Mouse (Mus musculus) right cerebral cortex, adult 2 months (tissue): ENCODE results near the gene Agr3.

Source experiments
- DNase-seq, 2 experiments: peaks; one replicate each; pipeline ENCODE4 v3.0.0; 2021 to 2022; ENCODE audit warnings: low spot score in 2 of 2

Agr3 gene

GRCm38 (mm10) chr12:35925402-35925801 is at the start of gene Agr3:
Agr3 (plus strand) TSS chr12:35925620.
- no peak for DNase-seq

DNA sequence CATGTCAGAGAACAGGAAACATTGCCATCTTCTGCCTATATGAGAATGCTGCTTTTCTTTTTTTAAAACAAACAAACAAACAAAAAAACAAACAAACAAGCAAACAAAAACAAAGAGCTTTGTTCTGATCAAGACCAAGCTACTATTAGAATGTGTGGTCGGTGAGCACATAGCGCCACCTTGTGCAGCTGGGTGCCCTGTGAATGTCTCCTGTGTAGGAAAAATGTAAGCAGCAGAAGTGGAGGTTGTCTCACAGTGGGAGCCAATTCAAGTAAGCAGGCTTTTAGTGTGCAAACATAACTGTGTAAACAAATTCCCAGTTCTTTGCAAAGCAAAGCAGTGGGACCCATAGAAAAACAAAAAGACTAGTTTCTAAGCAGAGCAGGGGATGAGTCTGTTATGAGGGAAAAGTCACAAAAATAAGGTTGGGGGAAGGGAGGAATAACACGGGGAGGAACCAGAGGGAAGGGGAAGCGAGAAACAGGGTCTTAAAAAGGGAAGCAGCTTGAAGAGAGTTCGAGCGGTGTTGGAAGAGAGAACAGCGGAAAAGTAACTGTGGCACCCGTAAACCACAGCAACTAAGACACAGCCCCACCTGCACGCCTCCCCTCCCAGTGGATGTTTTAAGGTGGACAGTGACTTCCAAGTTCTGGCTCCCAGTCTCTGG is 40.4 kb upstream of the Agr3 start:
- DNase-seq, result peak; percentile 38 to 67

DNA sequence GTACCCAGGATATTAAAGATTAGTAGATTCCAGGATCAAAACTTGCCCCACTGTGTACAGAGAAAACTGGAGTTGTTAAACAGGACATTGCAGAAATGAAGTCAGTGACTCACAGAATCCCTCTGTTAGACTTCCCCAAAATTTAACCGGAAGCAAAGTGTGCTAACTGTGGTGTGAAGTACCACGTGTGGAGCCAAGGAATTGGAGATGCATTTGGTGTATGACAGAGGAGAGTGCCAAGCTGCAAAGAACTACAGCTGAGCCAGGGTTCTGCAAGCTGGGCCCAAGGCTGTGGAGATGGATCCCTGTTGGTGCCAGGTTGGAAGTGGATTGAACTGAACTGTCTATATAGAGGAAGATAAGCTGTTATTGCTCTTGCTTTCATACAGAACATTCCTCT is 36.0 kb upstream of the Agr3 start:
- no peak for DNase-seq

DNA sequence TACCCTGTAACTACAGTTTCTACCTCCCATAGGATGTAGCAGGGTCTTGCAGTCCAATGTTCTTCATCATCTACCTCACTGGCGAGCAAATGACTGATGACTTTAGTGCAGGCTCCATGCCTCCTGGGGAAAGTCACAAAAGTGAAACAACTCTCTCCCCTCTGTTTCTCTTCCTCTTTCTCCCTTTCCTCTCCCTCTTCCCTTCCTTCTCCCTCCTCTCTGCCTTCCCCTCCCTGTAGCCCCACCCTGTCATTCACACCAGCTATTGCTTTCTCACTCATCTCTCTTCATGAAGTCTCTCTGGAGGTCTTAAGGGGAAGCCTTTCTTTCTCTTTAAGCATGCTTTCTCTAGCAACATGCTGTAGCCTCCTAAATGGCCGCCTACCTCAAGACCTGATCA is 34.7 kb upstream of the Agr3 start:
- no peak for DNase-seq

GRCm38 (mm10) chr12:35894304-35894900 is 31.0 kb upstream of the Agr3 start:
- DNase-seq, result no peak

GRCm38 (mm10) chr12:35895875-35896763 is 29.3 kb upstream of the Agr3 start:
- DNase-seq, result peak; percentile 78 to 81

DNA sequence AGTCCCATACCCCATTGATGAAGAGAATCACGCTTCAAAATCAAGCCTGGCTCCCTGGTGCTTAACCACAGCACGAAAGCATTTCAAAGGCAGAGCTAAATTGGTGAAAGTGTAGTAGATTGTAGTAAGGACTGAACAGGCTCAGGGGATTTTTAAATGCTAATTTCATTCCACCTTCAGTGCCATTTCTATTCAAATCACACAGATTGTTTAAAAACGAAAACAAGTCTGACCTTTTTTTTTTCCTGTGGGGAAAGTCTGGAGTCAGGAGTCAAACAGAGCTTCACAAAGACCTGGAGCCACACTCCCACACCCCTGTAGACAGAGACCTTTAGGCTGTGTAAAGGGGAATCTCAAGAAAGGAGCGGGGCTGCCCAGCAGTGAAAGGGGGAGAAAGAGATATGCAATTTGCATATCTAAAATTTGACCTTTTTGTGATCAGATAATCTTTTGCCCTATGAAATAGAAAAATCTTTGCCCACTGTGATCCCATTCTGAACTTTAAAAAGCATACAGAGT is 28.6 kb upstream of the Agr3 start:
- DNase-seq, result peak; percentile 12 to 21

DNA sequence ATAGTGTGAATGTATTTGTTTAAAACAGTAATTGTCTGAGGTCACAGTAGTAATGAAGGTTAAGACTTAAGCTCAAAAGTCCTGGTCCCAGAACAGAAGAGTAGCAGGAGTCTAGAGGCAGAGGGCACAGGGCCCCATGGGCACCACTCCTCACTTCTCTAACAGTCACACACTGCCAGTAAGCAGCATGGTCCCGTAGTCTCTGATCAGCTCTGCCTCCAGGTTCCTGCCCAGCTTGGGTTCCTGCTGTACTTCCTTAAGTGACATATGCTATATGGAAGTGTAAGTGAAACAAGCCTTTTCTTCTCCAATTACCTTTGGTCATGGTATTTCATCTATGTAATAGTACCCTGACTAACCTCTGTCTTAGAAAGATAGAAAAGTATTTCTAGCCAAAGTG is 14.8 kb upstream of the Agr3 start:
- no peak for DNase-seq

GRCm38 (mm10) chr12:35915813-35916212 is 9.6 kb upstream of the Agr3 start:
- DNase-seq, result no peak

DNA sequence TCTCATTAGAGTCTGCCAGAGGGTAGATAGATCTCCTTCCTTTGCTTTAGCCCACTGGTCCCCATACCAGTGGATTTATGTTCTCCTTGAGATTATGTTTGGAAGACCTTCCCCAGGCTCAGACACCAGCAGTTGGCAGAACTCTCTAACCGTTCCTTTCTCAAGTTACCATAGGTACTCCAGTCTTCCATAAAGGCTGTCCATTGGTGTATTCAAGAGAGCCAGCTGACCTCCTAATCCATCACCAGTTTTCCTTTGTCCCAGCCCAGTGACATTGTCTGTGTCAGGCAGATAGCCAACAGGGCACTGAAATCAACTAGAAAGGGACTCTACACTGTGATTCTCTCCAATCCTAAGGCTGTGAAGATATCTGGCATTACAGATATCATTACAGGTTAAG is 9.0 kb upstream of the Agr3 start:
- DNase-seq, result no peak

GRCm38 (mm10) chr12:35918031-35918430 is 7.4 kb upstream of the Agr3 start:
- no peak for DNase-seq

- no peak for DNase-seq
Observed at GRCm38 (mm10) chr12:35927804-35928203, 2.4 kb downstream of the Agr3 start.

GRCm38 (mm10) chr12:35932816-35933215 is 7.4 kb downstream of the Agr3 start:
- no peak for DNase-seq

DNA sequence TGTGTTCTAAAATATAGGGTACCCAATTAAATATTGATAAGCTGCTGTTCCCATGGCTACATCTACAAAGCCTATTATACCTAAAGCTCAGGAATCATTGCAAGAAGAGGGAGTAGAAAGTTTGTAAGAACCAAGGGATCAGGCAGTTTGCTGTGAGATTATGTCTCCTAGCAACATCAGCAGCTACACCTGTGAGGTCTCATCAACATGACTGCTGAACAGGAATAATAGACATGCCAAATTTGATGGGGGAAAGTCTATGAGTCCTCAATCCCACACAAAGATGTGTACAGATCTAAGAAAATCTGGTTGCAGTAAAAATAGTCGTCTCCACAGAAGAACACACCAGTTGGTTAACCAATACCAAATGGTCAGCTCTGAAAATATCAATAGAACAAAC is 26.3 kb downstream of the Agr3 start:
- DNase-seq, result no peak

- DNase-seq, result no peak
Observed at GRCm38 (mm10) chr12:35957235-35957634, 31.8 kb downstream of the Agr3 start.

DNA sequence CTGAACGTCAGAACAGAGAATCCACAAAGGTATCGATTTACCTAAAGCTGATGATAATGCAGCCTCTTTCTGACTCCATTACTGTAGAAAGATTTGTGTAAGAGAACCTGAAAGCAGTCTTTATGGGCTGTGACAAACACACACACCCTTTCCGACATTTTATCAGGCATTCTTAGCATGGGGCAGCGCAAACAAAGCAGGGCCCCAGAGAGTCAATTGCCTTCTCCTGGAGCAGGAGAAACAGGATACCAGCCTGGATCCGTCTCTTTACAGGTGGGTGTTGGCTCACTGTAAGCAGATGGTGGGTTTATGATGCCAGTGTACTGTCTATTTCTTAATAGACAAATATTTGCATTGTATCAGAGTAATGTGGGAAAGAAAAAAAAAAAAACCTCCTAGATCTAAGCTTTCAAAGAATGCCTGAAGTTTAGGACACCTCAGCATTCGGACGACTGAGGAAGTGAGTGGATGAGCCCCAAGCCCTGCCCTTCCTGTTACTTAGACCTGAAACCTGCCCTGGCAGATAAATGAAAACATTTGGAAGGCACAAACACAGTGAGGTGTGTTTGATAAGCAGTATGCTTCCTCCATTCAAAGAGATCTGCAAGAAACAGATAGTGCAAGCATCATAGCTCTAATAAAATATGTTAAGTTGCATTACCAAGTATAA is 40.8 kb downstream of the Agr3 start:
- no peak for DNase-seq

DNA sequence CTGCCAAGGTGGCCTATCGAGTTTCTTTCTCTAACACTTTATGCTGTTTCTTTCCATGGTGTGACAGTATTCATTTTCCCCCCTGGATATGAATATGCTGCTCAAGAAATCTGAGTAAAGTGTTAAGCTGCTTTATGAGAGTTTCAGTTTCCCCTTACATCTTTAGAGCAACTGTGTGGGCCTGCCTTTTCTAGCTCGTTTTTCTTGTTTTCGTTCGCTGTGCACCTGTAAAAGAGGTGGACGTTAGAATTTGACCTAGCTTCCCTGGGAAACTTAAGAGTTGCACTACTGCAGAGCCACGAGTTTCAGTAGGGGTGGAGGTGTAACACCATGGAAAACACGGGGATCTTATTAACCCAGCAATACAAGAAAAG is 41.3 kb downstream of the Agr3 start:
- DNase-seq, result no peak

DNA sequence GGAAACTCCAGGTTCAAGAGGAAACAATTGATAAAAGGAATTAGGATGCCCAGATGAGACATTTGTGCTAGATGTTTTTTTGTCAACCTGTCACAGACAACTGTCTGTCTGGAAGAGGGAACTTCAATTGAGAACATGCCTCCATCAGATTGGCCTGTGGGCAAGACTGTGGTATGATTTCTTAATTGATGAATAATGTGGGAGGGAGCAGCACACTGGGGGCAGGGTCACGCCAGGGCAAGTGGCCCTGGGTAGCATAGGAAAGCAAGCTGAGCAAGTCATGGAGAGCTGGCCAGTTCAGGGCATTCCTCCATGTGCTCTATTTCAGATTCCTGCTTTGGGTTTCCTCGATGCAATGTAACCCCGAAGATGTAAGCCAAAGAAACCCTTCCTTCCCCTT is 50.5 kb downstream of the Agr3 start:
- DNase-seq, result no peak

GRCm38 (mm10) chr12:35977633-35978246 is 52.3 kb downstream of the Agr3 start:
- no peak for DNase-seq

GRCm38 (mm10) chr12:35979625-35980024 is 54.2 kb downstream of the Agr3 start:
- no peak for DNase-seq

- no peak for DNase-seq
Observed at GRCm38 (mm10) chr12:35981732-35982360, 56.4 kb downstream of the Agr3 start.
